Mouse (Mus musculus) olfactory bulb, adult 2 months (tissue): ENCODE measurements around the gene Srd5a1.

Source experiments
- CTCF ChIP-seq: fragments of 200-500 bp; IDR thresholded peaks from 2 replicates; pipeline ENCODE4 v1.5.1; 2012; ENCODE audit warnings: low read depth, mild to moderate bottlenecking, low read length, moderate library complexity; ENCODE audit not compliant: insufficient read depth
- POLR2A ChIP-seq: fragments of 200-500 bp; IDR thresholded peaks from 2 replicates; pipeline ENCODE4 v1.6.1; 2012; ENCODE audit warnings: mild to moderate bottlenecking, low read depth, low read length, moderate library complexity; ENCODE audit not compliant: insufficient read depth

- TF ChIP-seq CTCF: no peak
- peak; percentile 46; the same call in 1 of the 2 replicates for TF ChIP-seq POLR2A
These were observed at the start of gene Srd5a1 for GRCm38 (mm10) chr13:69611398-69612174.
